In the genomic region with DNA sequence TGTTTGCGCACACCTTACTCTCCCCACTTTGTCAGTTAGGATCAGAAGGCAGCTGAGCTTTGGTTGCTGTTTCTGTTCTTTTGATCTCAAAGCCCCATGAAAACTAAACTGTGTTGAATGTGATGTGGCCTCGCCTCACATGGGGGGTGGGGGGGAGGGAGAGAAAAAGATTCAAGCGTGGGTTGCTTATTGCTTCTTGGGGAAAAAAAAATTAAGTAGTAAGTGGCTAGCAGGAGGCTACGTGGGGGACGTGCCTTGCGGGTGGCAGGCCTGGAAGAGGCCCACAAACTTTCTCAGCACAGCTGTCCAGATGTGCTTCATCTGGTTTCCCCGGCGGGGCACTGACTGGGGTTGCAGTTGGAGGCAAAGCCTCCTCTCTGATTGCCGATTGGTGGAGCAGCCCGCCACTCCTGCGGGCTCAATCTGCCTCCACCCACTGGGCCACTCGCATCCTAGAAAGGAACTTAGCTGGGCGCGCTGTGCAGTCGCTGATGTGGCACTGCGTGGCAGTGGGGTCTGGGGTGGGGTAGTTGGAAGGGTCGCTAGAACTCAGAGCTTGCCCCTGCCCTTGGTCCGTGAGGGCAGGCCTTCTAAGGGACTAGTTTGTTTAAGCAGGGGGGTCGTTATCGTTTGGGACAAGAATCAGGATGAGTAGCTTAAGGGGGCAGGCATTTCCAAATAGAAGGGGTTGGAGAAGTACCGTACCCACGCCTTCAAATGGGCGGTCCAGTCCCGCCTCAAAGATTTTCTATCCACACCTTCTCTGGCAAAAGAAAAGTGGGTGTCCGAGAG, we compare ENCODE assay signal across 8 mouse cellular contexts. TPM values are rescaled to one million over a fixed set of nuclear protein-coding genes. Genes with fewer than 3 reads are reported as not detected.
DNase-seq lines count a peak whose midpoint lies in the region; ATAC-seq lines count a peak whose summit lies in the region.

A gene (minus strand): TSS at position 343 of the 792 bp plus-strand sequence.

- H3K4me3 ChIP-seq in forebrain, embryonic 16.5 days (replicated peaks; ENCODE audit: low read length) = peak within 1 kb of the TSS; percentile 56
- H3K4me3 ChIP-seq in liver, embryonic 12.5 days = peak within 1 kb of the TSS; percentile 35
- H3K4me3 ChIP-seq in neural tube, embryonic 13.5 days = peak within 1 kb of the TSS; percentile 44

- ATAC-seq in forebrain, embryonic 16.5 days = peak; percentile 100
- ATAC-seq in liver, embryonic 12.5 days = peak; percentile 87
- peak; percentile 96 for ATAC-seq in neural tube, embryonic 13.5 days (ENCODE audit: low read depth)

- no peaks in the 10 kb centered on the region for H3K27me3 ChIP-seq in forebrain, embryonic 16.5 days (replicated peaks; ENCODE audit: control insufficient read depth, insufficient read depth, low read length)
- H3K27me3 ChIP-seq in liver, embryonic 12.5 days (replicated peaks) = peaks cover 5% of the 10 kb centered on the region; the same call in 1 of the 2 replicates
- no peaks in the 10 kb centered on the region for H3K27me3 ChIP-seq in neural tube, embryonic 13.5 days

- H3K4me1 ChIP-seq in forebrain, embryonic 16.5 days (replicated peaks; ENCODE audit: control insufficient read depth, insufficient read depth, low read length) = peaks cover 7% of the 10 kb centered on the region; the same call in 1 of the 2 replicates
- 0 out of 2 replicates have a peak, but pooled peaks cover 6% of the 10 kb centered on the region for H3K4me1 ChIP-seq in liver, embryonic 12.5 days
- peaks cover 8% of the 10 kb centered on the region; the same call in 1 of the 2 replicates for H3K4me1 ChIP-seq in neural tube, embryonic 13.5 days (replicated peaks)

- H3K4me2 ChIP-seq in forebrain, embryonic 16.5 days (ENCODE audit: low read length) = peak within 1 kb of the TSS; percentile 84
- H3K4me2 ChIP-seq in liver, embryonic 12.5 days = peak within 1 kb of the TSS; percentile 68
- peak within 1 kb of the TSS; percentile 71 for H3K4me2 ChIP-seq in neural tube, embryonic 13.5 days

- H3K36me3 ChIP-seq in forebrain, embryonic 16.5 days (ENCODE audit: control insufficient read depth, insufficient read depth) = no peaks in the 10 kb centered on the region
- H3K36me3 ChIP-seq in liver, embryonic 12.5 days = no peaks in the 10 kb centered on the region
- H3K36me3 ChIP-seq in neural tube, embryonic 13.5 days = no peaks in the 10 kb centered on the region

- intact Hi-C loops in heart, postnatal 14 days (cut with DNase I) = no loop called here

- H3K27ac ChIP-seq in forebrain, embryonic 16.5 days (ENCODE audit: low read length) = no peak within 1 kb of the TSS
- H3K27ac ChIP-seq in liver, embryonic 12.5 days = no peak within 1 kb of the TSS
- H3K27ac ChIP-seq in neural tube, embryonic 13.5 days (replicated peaks) = no peak within 1 kb of the TSS

- no peaks in the 10 kb centered on the region for H3K9me3 ChIP-seq in forebrain, embryonic 16.5 days (ENCODE audit: control insufficient read depth, low read length)
- H3K9me3 ChIP-seq in liver, embryonic 12.5 days (replicated peaks) = no peaks in the 10 kb centered on the region
- H3K9me3 ChIP-seq in neural tube, embryonic 13.5 days = no peaks in the 10 kb centered on the region

- DNase-seq in ES-CJ7 (ENCODE audit: low read depth, low spot score) = peak; percentile 87
- DNase-seq in cerebellum, adult 11-12 months = peak; percentile 4
- peak; percentile 89 for DNase-seq in heart, postnatal 14 days
- DNase-seq in kidney, postnatal 36 days = peak; percentile 74 to 84
- DNase-seq in thymus, postnatal 0 days (ENCODE audit: low spot score) = peak; percentile 91

- 4% methylated on average over 25 of the region's 25 CpGs for WGBS in forebrain, embryonic 16.5 days
- 6% methylated on average over 25 of the region's 25 CpGs for whole genome bisulfite sequencing in liver, embryonic 12.5 days (ENCODE audit: insufficient replicate concordance)
- 4% methylated on average over 25 of the region's 25 CpGs for WGBS in neural tube, embryonic 13.5 days

- H3K9ac ChIP-seq in forebrain, embryonic 16.5 days (replicated peaks; ENCODE audit: low read depth, low read length) = peak within 1 kb of the TSS; percentile 53
- H3K9ac ChIP-seq in liver, embryonic 12.5 days = no peak within 1 kb of the TSS
- peak within 1 kb of the TSS; percentile 58 for H3K9ac ChIP-seq in neural tube, embryonic 13.5 days

RNA-seq across cellular contexts. Expression of the gene that starts here (rescaled TPM):
- 3.7 and 4.5 TPM in 2 replicates for polyA plus RNA-seq in forebrain, embryonic 16.5 days (2015; fragmentation: Nextera tagmentation; extraction: Ambion mirVana)
- 1 to 10 TPM; 5.0 to 5.7 TPM for total RNA-seq in heart, postnatal 14 days (2021)
- polyA plus RNA-seq in liver, embryonic 12.5 days (2016; fragmentation: Nextera tagmentation; extraction: Ambion mirVana) = 2.1 and 2.5 TPM in 2 replicates
- 5.1 and 9.9 TPM in 2 replicates for polyA plus RNA-seq in neural tube, embryonic 13.5 days (2015; fragmentation: Nextera tagmentation; extraction: Ambion mirVana)
- polyA plus RNA-seq in thymus, postnatal 0 days (2015; fragmentation: Nextera tagmentation; extraction: Ambion mirVana) = 6.7 and 10.1 TPM in 2 replicates

Comparison
In these comparisons a context has a peak if more than half of its experiments do, and no peak if none do; other contexts are left out.
1. DNase-seq: peak in every context shown above with its lines; median percentile 91 in thymus, postnatal 0 days; 89 in heart, postnatal 14 days; 87 in ES-CJ7; 79 in kidney, postnatal 36 days; 4 in cerebellum, adult 11-12 months.